Mouse (Mus musculus) CH12.LX (cell line): Measurements from ENCODE around the gene Ppid. TPM values are rescaled to one million over a fixed set of nuclear protein-coding genes. Genes with fewer than 3 reads are reported as not detected.

ENCODE experiments used
- DNase-seq: peaks from one replicate; pipeline ENCODE4 v3.0.0-alpha.2; 2013; ENCODE audit errors: extremely low read depth
- H3K27ac ChIP-seq: 2 replicates; pipeline ENCODE4 v1.5.1; 2012; ENCODE audit warnings: low read depth, mild to moderate bottlenecking, control low read depth, moderate library complexity; ENCODE audit not compliant: insufficient read depth
- H3K27me3 ChIP-seq: replicated peaks from 2 replicates; pipeline ENCODE3; 2012; ENCODE audit warnings: inconsistent platforms
- H3K36me3 ChIP-seq, 2 experiments: replicated peaks in 1 of 2; 2 replicates each; pipeline versions ENCODE3 to v1.6.1; 2012; ENCODE audit warnings: inconsistent platforms in 1 of 2, low read length in 1 of 2, mild to moderate bottlenecking in 1 of 2, mixed read lengths in 1 of 2, moderate library complexity in 1 of 2; ENCODE audit not compliant: control insufficient read depth in 1 of 2, insufficient read depth in 1 of 2
- H3K4me1 ChIP-seq, 2 experiments: 2 replicates each; pipeline ENCODE4 v1.6.1; 2012; ENCODE audit warnings: inconsistent platforms in 1 of 2, moderate library complexity in 1 of 2; ENCODE audit not compliant: insufficient read depth in 2 of 2, control insufficient read depth in 1 of 2
- H3K4me2 ChIP-seq: 2 replicates; pipeline ENCODE4 v1.6.1; 2012; ENCODE audit warnings: low read depth, mild to moderate bottlenecking, control low read depth; ENCODE audit not compliant: poor library complexity, insufficient read depth, severe bottlenecking
- H3K4me3 ChIP-seq, 3 experiments: fragments of 150-350 bp in 1 of 3; sonication (generic) in 1 of 3; replicated peaks in 1 of 3; 2 replicates each; pipeline versions ENCODE3 to v1.5.1; 2011 to 2012; ENCODE audit warnings: low read depth in 2 of 3, low read length in 2 of 3, mild to moderate bottlenecking in 2 of 3, moderate library complexity in 2 of 3, control low read depth in 1 of 3, improper control_type of control experiment in 1 of 3, inconsistent platforms in 1 of 3, mixed read lengths in 1 of 3; ENCODE audit not compliant: poor library complexity in 1 of 3
- H3K79me2 ChIP-seq: replicated peaks from 2 replicates; pipeline ENCODE4 v1.6.1; 2012; ENCODE audit warnings: mild to moderate bottlenecking, moderate library complexity; ENCODE audit not compliant: control insufficient read depth, poor library complexity, insufficient read depth, severe bottlenecking; ENCODE audit errors: extremely low read depth
- H3K9ac ChIP-seq: 2 replicates; pipeline ENCODE4 v1.6.1; 2012; ENCODE audit warnings: low read depth, mild to moderate bottlenecking, control low read depth, moderate library complexity; ENCODE audit not compliant: insufficient read depth
- H3K9me3 ChIP-seq: replicated peaks from 2 replicates; pipeline ENCODE3; 2012; ENCODE audit warnings: low read length, inconsistent platforms, mixed read lengths
- BHLHE40 ChIP-seq: IDR thresholded peaks from 2 replicates; pipeline ENCODE4 v1.6.1; 2011; ENCODE audit warnings: mild to moderate bottlenecking, low read depth, low read length, improper control_type of control experiment
- CHD2 ChIP-seq: IDR thresholded peaks from 2 replicates; pipeline ENCODE4 v1.6.1; 2011; ENCODE audit warnings: low read length, improper control_type of control experiment
- CTCF ChIP-seq, 2 experiments: IDR thresholded peaks in 1 of 2; conservative IDR thresholded peaks in 1 of 2; 2 replicates each; pipeline ENCODE4 v1.5.1; 2011 to 2012; ENCODE audit warnings: low read depth in 2 of 2, low read length in 2 of 2, improper control_type of control experiment in 1 of 2, inconsistent platforms in 1 of 2, mild to moderate bottlenecking in 1 of 2, moderate library complexity in 1 of 2
- E2F4 ChIP-seq: IDR thresholded peaks from 2 replicates; pipeline ENCODE4 v1.6.1; 2011; ENCODE audit warnings: low read depth, low read length, improper control_type of control experiment; ENCODE audit not compliant: insufficient replicate concordance
- ELF1 ChIP-seq: IDR thresholded peaks from 2 replicates; pipeline ENCODE4 v1.6.1; 2014; ENCODE audit warnings: low read depth, mild to moderate bottlenecking, inconsistent platforms, low read length, improper control_type of control experiment
- ETS1 ChIP-seq: conservative IDR thresholded peaks from 2 replicates; pipeline ENCODE4 v1.6.1; 2012; ENCODE audit warnings: low read depth, mild to moderate bottlenecking, inconsistent platforms, low read length, improper control_type of control experiment, moderate library complexity
- GABPA ChIP-seq: IDR thresholded peaks from 2 replicates; pipeline ENCODE4 v1.6.1; 2012; ENCODE audit warnings: low read depth, low read length, improper control_type of control experiment, inconsistent platforms; ENCODE audit not compliant: insufficient replicate concordance
- HCFC1 ChIP-seq: IDR thresholded peaks from 2 replicates; pipeline ENCODE4 v1.6.1; 2012; ENCODE audit warnings: low read depth, mild to moderate bottlenecking, inconsistent platforms, low read length, improper control_type of control experiment
- IRF4 ChIP-seq: IDR thresholded peaks from 2 replicates; pipeline ENCODE4 v1.6.1; 2014; ENCODE audit warnings: low read depth, mild to moderate bottlenecking, inconsistent platforms, low read length, improper control_type of control experiment
- JUN ChIP-seq: IDR thresholded peaks from 2 replicates; pipeline ENCODE4 v1.6.1; 2011; ENCODE audit warnings: low read depth, mild to moderate bottlenecking, low read length, improper control_type of control experiment, moderate library complexity; ENCODE audit not compliant: insufficient read depth
- MAFK ChIP-seq: IDR thresholded peaks from 2 replicates; pipeline ENCODE4 v1.6.1; 2011; ENCODE audit warnings: low read length, improper control_type of control experiment; ENCODE audit not compliant: insufficient replicate concordance
- MEF2A ChIP-seq: IDR thresholded peaks from 2 replicates; pipeline ENCODE4 v1.6.1; 2014; ENCODE audit warnings: low read depth, mild to moderate bottlenecking, inconsistent platforms, low read length, improper control_type of control experiment, borderline replicate concordance
- NELFE ChIP-seq: IDR thresholded peaks from 2 replicates; pipeline ENCODE4 v1.6.1; 2011; ENCODE audit warnings: low read depth, low read length, improper control_type of control experiment
- NRF1 ChIP-seq: IDR thresholded peaks from 2 replicates; pipeline ENCODE4 v1.6.1; 2014; ENCODE audit warnings: low read depth, mild to moderate bottlenecking, inconsistent platforms, low read length, improper control_type of control experiment, moderate library complexity
- PAX5 ChIP-seq: IDR thresholded peaks from 2 replicates; pipeline ENCODE4 v1.6.1; 2012; ENCODE audit warnings: low read length, inconsistent platforms, mixed read lengths
- RAD21 ChIP-seq: IDR thresholded peaks from 2 replicates; pipeline ENCODE4 v1.6.1; 2011; ENCODE audit warnings: low read depth, mild to moderate bottlenecking, low read length, improper control_type of control experiment, moderate library complexity
- RCOR1 ChIP-seq: conservative IDR thresholded peaks from 2 replicates; pipeline ENCODE4 v1.6.1; 2012; ENCODE audit warnings: low read depth, mild to moderate bottlenecking, inconsistent platforms, low read length, improper control_type of control experiment
- SMC3 ChIP-seq: IDR thresholded peaks from 2 replicates; pipeline ENCODE4 v1.6.1; 2011; ENCODE audit warnings: low read depth, low read length, improper control_type of control experiment
- TCF12 ChIP-seq: IDR thresholded peaks from 2 replicates; pipeline ENCODE4 v1.6.1; 2014; ENCODE audit warnings: low read depth, mild to moderate bottlenecking, inconsistent platforms, low read length, improper control_type of control experiment
- UBTF ChIP-seq: IDR thresholded peaks from 2 replicates; pipeline ENCODE4 v1.6.1; 2012; ENCODE audit warnings: low read depth, mild to moderate bottlenecking, inconsistent platforms, low read length, improper control_type of control experiment, moderate library complexity
- USF1 ChIP-seq: IDR thresholded peaks from 2 replicates; pipeline ENCODE4 v1.6.1; 2014; ENCODE audit warnings: low read depth, mild to moderate bottlenecking, inconsistent platforms, low read length, improper control_type of control experiment
- ZC3H11A ChIP-seq: IDR thresholded peaks from 2 replicates; pipeline ENCODE4 v1.6.1; 2012; ENCODE audit warnings: low read depth, mild to moderate bottlenecking, inconsistent platforms, low read length, improper control_type of control experiment
- ZKSCAN1 ChIP-seq: IDR thresholded peaks from 2 replicates; pipeline ENCODE4 v1.6.1; 2012; ENCODE audit warnings: low read depth, inconsistent platforms, low read length, improper control_type of control experiment, borderline replicate concordance
- ZNF384 ChIP-seq: IDR thresholded peaks from 2 replicates; pipeline ENCODE4 v1.6.1; 2012; ENCODE audit warnings: low read depth, low read length, improper control_type of control experiment, inconsistent platforms
- dilution Hi-C: fragments of 300-500 bp; cut with MboI; formaldehyde crosslinking; loops from 2 replicates; pipeline ENCODE4 v1.14.3; 2020; ENCODE audit warnings: low sequenced_read_pairs; ENCODE audit not compliant: extremely low pct_unique_long_range_greater_than_20kb, extremely low pct_ligation_motif_present
- in situ Hi-C: fragments of 300-500 bp; cut with MboI; formaldehyde crosslinking; loops from 3 replicates; pipeline ENCODE4 v1.14.3; 2019; ENCODE audit warnings: low sequenced_read_pairs, low pct_ligation_motif_present, low pct_unique_long_range_greater_than_20kb, mixed read lengths
- polyA plus RNA-seq: library from polyadenylated mRNA; unstranded; fragments of >175 nt; gene quantifications from 2 replicates; pipeline ENCODE4 v1.2.1, GENCODE M21; 2012; ENCODE audit warnings: low read depth; ENCODE audit not compliant: insufficient read length
- total RNA-seq, 2 experiments: library from RNA; depleted of rRNA; stranded (reverse); fragments of 300-350 nt in 1 of 2; fragments of >200 nt in 1 of 2; gene quantifications; 2 replicates each; pipeline ENCODE4 v1.2.3; 2012 to 2014

The Ppid gene
- total and polyA plus RNA-seq, 3 experiments: 129 to 438 (median 335) TPM

GRCm38 (mm10) chr3:79586804-79587203 lies 4.3 kb upstream of the Ppid start:
- Histone ChIP-seq H3K27ac (no peak overlapping the region), H3K36me3 (no peaks in the 10 kb centered on the region), H3K4me1 (peaks cover 3 to 6% of the 10 kb centered on the region in 2 experiments; a peak in 2 of 4 replicates), H3K27me3 (peaks cover 10% of the 10 kb centered on the region), H3K9me3 (no peaks in the 10 kb centered on the region), H3K9ac (no peak overlapping the region), H3K4me2 (peak overlapping the region; percentile 39; the same call in 1 of the 2 replicates), H3K79me2 (peaks cover 6% of the 10 kb centered on the region), H3K4me3 (no peak overlapping the region)
- peak; percentile 91 for DNase-seq
- in situ Hi-C loops (loop anchor here (5.0 to 25.0 kb wide), 2 partner anchors 385 to 625 kb away; no protein-coding TSS in a partner anchor), dilution Hi-C loops (loop anchor here (25.0 kb wide), 1 partner anchor 375 kb away; no protein-coding TSS in a partner anchor)
- TF ChIP-seq TCF12 (no peak), CHD2 (no peak), JUN (no peak), HCFC1 (peak; percentile 35; the same call in 1 of the 2 replicates), SMC3 (peak; percentile 89), ZKSCAN1 (no peak), MEF2A (0 out of 2 replicates have a peak, but pooled peaks have one; percentile 35), BHLHE40 (peak; percentile 61), GABPA (no peak), MAFK (no peak), RCOR1 (no peak), UBTF (no peak), RAD21 (peak; percentile 90), NRF1 (peak; percentile 47), ZNF384 (no peak), ZC3H11A (peak; percentile 40; the same call in 1 of the 2 replicates), E2F4 (no peak), USF1 (no peak), PAX5 (no peak), IRF4 (peak; percentile 51; the same call in 1 of the 2 replicates), ELF1 (peak; percentile 61; the same call in 1 of the 2 replicates), CTCF (conservative IDR thresholded peaks at IDR 0.05 in 1 of 2, IDR thresholded peaks at IDR 0.05 in 1 of 2; ENCODE audit: low read depth in 2 of 2, low read length in 2 of 2) (peak; percentile 81 to 99), NELFE (peak; percentile 60; the same call in 1 of the 2 replicates), ETS1 (no peak)
